Mouse (Mus musculus) lung, embryonic 14.5 days (tissue): ENCODE data around the gene Tmem252. TPM values are rescaled to one million over a fixed set of nuclear protein-coding genes. Genes with fewer than 3 reads are reported as not detected.
A peak's percentile ranks its signal among the peaks of the same experiment; 100 is the strongest.

Experiments used
- ATAC-seq: fragments of 200-750 bp; cut with Nextera tagmentation; 2 replicates; pipeline ENCODE4 v1.8.0; 2017; ENCODE audit warnings: mild to moderate bottlenecking, moderate TSS enrichment, moderate library complexity; ENCODE audit not compliant: insufficient read depth
- DNase-seq: peaks from one replicate; pipeline ENCODE4 v3.0.0-alpha.2; 2015
- H3K27ac ChIP-seq: fragments of 300-500 bp; sonication (generic); 2 replicates; pipeline ENCODE4 v1.5.1; 2014; ENCODE audit warnings: low read depth, mild to moderate bottlenecking, moderate library complexity
- H3K27me3 ChIP-seq: fragments of 300-500 bp; sonication (generic); 2 replicates; pipeline ENCODE4 v1.6.1; 2014; ENCODE audit warnings: low read length, control low read depth; ENCODE audit not compliant: insufficient read depth
- H3K36me3 ChIP-seq: fragments of 300-500 bp; sonication (generic); 2 replicates; pipeline ENCODE4 v1.6.1; 2014; ENCODE audit warnings: control low read depth; ENCODE audit not compliant: insufficient read depth
- H3K4me1 ChIP-seq: fragments of 300-500 bp; sonication (generic); 2 replicates; pipeline ENCODE4 v1.6.1; 2014; ENCODE audit warnings: antibody characterized with exemption, control low read depth; ENCODE audit not compliant: insufficient read depth
- H3K4me2 ChIP-seq: fragments of 300-500 bp; sonication (generic); 2 replicates; pipeline ENCODE4 v1.6.1; 2014; ENCODE audit warnings: mild to moderate bottlenecking
- H3K4me3 ChIP-seq: fragments of 300-500 bp; sonication (generic); 2 replicates; pipeline ENCODE4 v1.5.1; 2014; ENCODE audit warnings: low read depth, low read length
- H3K9ac ChIP-seq: fragments of 300-500 bp; sonication (generic); 2 replicates; pipeline ENCODE4 v1.6.1; 2014
- H3K9me3 ChIP-seq: fragments of 300-500 bp; sonication (generic); 2 replicates; pipeline ENCODE4 v1.6.1; 2016; ENCODE audit warnings: low read depth, low read length, control low read depth
- CTCF ChIP-seq: IDR thresholded peaks from 2 replicates; pipeline ENCODE4 v1.5.1; 2016; ENCODE audit warnings: antibody characterized with exemption, low read depth
- WGBS: fragments of 180-500 bp; shearing (Covaris S2); extraction: QIAGEN DNeasy Blood & Tissue Kit; methylation state at CpG from one replicate; pipeline ENCODE4 v1.1.7; 2014; 5-methylcytosine and 5-hydroxymethylcytosine counted together
- polyA plus RNA-seq: library from polyadenylated mRNA; unstranded; fragments of >200 nt; fragmentation: Nextera tagmentation; extraction: Ambion mirVana; gene quantifications from 2 replicates; pipeline ENCODE4 v1.2.1, GENCODE M21; 2014

The Tmem252 gene
- polyA plus RNA-seq, 1 experiment from 2014 or later: 3.0 TPM

GRCm38 (mm10) chr19:24720448-24720847, 46.6 kb downstream of the Tmem252 start:
- Histone ChIP-seq H3K9ac (no peak overlapping the region), H3K27ac (no peak overlapping the region), H3K9me3 (no peaks in the 10 kb centered on the region), H3K4me2 (no peak overlapping the region), H3K4me3 (no peak overlapping the region), H3K27me3 (no peaks in the 10 kb centered on the region), H3K4me1 (no peaks in the 10 kb centered on the region), H3K36me3 (0 out of 2 replicates have a peak, but pooled peaks cover 2% of the 10 kb centered on the region)
- ATAC-seq: no peak
- DNase-seq: no peak
- TF ChIP-seq CTCF: no peak

DNA sequence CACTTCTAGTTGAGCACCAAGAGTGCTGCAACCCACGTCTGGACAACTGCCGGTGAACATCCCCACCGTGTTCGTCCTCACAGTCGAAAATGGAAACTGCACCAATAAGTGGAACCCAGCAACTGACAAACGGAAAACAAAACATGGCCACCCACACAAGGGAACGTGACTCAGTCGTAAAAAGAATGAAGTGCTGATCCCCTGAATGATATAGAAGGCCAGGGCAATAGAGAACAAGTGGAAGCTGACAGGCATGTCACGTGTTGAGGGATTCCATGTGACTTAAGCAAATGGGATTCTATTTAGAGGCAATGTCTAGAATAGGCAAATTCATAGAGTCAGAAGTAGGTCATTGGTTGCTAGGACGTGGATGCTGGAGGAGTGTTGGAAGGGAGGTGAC, 50.6 kb downstream of the Tmem252 start:
- H3K9ac ChIP-seq: no peak overlapping the region
- ATAC-seq: no peak
- H3K4me2 ChIP-seq: no peak overlapping the region
- H3K4me3 ChIP-seq: no peak overlapping the region
- no peak for DNase-seq
- H3K4me1 ChIP-seq: no peaks in the 10 kb centered on the region
- H3K9me3 ChIP-seq: no peaks in the 10 kb centered on the region
- H3K27ac ChIP-seq: no peak overlapping the region
- 78% methylated on average over 10 of the region's 10 CpGs for WGBS
- TF ChIP-seq CTCF: no peak
- no peaks in the 10 kb centered on the region for H3K27me3 ChIP-seq
- no peaks in the 10 kb centered on the region for H3K36me3 ChIP-seq

GRCm38 (mm10) chr19:24730661-24731060, 56.9 kb downstream of the Tmem252 start:
- DNase-seq (peak; percentile 89), ATAC-seq (no peak)
- WGBS: 25% methylated on average over 5 of the region's 5 CpGs
- Histone ChIP-seq H3K9ac (no peak overlapping the region), H3K27me3 (no peaks in the 10 kb centered on the region), H3K4me2 (no peak overlapping the region), H3K4me3 (no peak overlapping the region), H3K9me3 (no peaks in the 10 kb centered on the region), H3K4me1 (peaks cover 19% of the 10 kb centered on the region), H3K27ac (peak overlapping the region; percentile 36; the same call in 1 of the 2 replicates), H3K36me3 (no peaks in the 10 kb centered on the region)
- no peak for TF ChIP-seq CTCF

Other genes with a start within 250 kb of the Tmem252 start
- gene Fam122a, start 196.7 kb upstream of the Tmem252 start, polyA plus RNA-seq: 47.0 and 48.3 TPM in 2 replicates
- 2.3 and 2.6 TPM in 2 replicates for gene Pip5k1b, start 118.1 kb upstream of the Tmem252 start, polyA plus RNA-seq
- 2.7 and 2.9 TPM in 2 replicates for gene Pgm5, start 187.8 kb downstream of the Tmem252 start, polyA plus RNA-seq
- gene Gm10053, start 201.7 kb downstream of the Tmem252 start, polyA plus RNA-seq: 235 and 240 TPM in 2 replicates
- gene Foxd4, start 227.2 kb downstream of the Tmem252 start, polyA plus RNA-seq: not detected in 2 replicates